Mouse (Mus musculus) intestine, postnatal 0 days (tissue): ENCODE data around the gene Slc26a9. TPM values are rescaled to one million over a fixed set of nuclear protein-coding genes. Genes with fewer than 3 reads are reported as not detected.
"Not testable (repeated sequence)": the region's sequence is repeated elsewhere in the genome, so short reads cannot be mapped to it uniquely, and the experiment has no call there.

Experiments used
- ATAC-seq: fragments of 200-750 bp; cut with Nextera tagmentation; 2 replicates; pipeline ENCODE4 v1.8.0; 2017; ENCODE audit warnings: mild to moderate bottlenecking, moderate TSS enrichment, moderate library complexity
- H3K27ac ChIP-seq: fragments of 300-500 bp; sonication (generic); 2 replicates; pipeline ENCODE4 v1.5.1; 2014; ENCODE audit warnings: mild to moderate bottlenecking, low read depth, low read length, moderate library complexity
- H3K27me3 ChIP-seq: fragments of 300-500 bp; sonication (generic); replicated peaks from 2 replicates; pipeline ENCODE4 v1.6.1; 2014; ENCODE audit warnings: low read length, mixed read lengths; ENCODE audit not compliant: control insufficient read depth, insufficient read depth
- H3K36me3 ChIP-seq: fragments of 300-500 bp; sonication (generic); 2 replicates; pipeline ENCODE4 v1.6.1; 2014; ENCODE audit warnings: mild to moderate bottlenecking, moderate library complexity; ENCODE audit not compliant: control insufficient read depth, insufficient read depth
- H3K4me1 ChIP-seq: fragments of 300-500 bp; sonication (generic); replicated peaks from 2 replicates; pipeline ENCODE4 v1.6.1; 2014; ENCODE audit warnings: antibody characterized with exemption, low read length, mixed read lengths; ENCODE audit not compliant: control insufficient read depth, insufficient read depth
- H3K4me2 ChIP-seq: fragments of 300-500 bp; sonication (generic); replicated peaks from 2 replicates; pipeline ENCODE4 v1.6.1; 2014; ENCODE audit warnings: low read depth, mild to moderate bottlenecking, moderate library complexity
- H3K4me3 ChIP-seq: fragments of 300-500 bp; sonication (generic); 2 replicates; pipeline ENCODE4 v1.5.1; 2014; ENCODE audit warnings: low read depth, low read length
- H3K9ac ChIP-seq: fragments of 300-500 bp; sonication (generic); 2 replicates; pipeline ENCODE4 v1.6.1; 2014; ENCODE audit warnings: mild to moderate bottlenecking, low read depth, low read length
- H3K9me3 ChIP-seq: fragments of 300-500 bp; sonication (generic); 2 replicates; pipeline ENCODE4 v1.6.1; 2016; ENCODE audit warnings: mixed run types; ENCODE audit not compliant: control insufficient read depth
- CTCF ChIP-seq: sonication (generic); IDR thresholded peaks from 2 replicates; pipeline ENCODE4 v1.5.1; 2016; ENCODE audit warnings: low read depth, mild to moderate bottlenecking, control low read depth, antibody characterized with exemption, moderate library complexity
- WGBS: fragments of 180-500 bp; shearing (Covaris S2); extraction: QIAGEN DNeasy Blood & Tissue Kit; methylation state at CpG from one replicate; pipeline ENCODE4 v1.1.7; 2014; 5-methylcytosine and 5-hydroxymethylcytosine counted together
- polyA plus RNA-seq: library from polyadenylated mRNA; unstranded; fragments of >200 nt; fragmentation: Nextera tagmentation; extraction: Ambion mirVana; gene quantifications from 2 replicates; pipeline ENCODE4 v1.2.1, GENCODE M21; 2015

Slc26a9 gene
- polyA plus RNA-seq, 1 experiment from 2014 or later: 0.03 TPM

DNA sequence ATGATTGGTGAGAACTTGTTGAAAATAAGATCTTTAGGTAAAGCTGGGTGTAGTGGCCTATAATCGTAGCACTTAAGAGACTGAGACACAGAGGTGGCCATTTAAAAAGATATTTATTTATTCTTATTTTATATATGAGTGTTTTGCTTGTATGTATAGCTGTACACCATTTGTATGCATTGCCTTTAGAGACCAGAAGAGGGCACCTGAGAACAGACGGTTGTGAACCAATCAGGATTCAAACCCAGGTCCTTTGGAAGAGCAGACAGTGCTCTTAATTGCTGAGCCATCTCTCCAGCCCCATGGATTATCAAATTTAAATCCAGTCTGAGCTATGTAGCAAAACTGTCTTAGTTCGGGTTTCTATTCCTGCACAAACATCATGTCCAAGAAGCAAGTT lies 70.4 kb downstream of the Slc26a9 start:
- peak; percentile 16; the same call in 1 of the 2 replicates for TF ChIP-seq CTCF
- WGBS: 92% methylated on average over 3 of the region's 3 CpGs

DNA sequence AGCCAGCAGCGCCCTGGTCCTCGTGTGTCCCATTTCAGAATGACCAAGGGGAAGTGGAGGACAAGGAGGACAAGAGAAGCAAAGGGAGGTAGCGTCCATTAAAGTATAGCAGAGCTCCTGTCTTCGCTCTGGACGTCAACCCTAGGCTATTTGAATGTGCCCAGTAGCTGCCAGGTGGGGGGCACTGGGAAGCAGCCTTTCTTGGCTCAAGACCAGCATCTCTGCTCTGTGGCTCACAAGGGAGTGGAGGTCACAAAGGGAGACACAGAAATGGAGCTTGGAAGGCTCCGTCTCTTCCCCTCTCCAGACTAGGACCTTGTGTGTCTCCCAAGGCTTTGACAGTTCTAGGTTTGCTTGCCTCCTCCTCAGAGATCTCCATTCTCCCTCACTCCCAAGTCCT lies 73.1 kb downstream of the Slc26a9 start:
- no peaks in the 10 kb centered on the region for H3K27me3 ChIP-seq
- no peak overlapping the region for H3K4me3 ChIP-seq
- no peaks in the 10 kb centered on the region for H3K4me1 ChIP-seq
- no peak overlapping the region for H3K4me2 ChIP-seq
- no peak for TF ChIP-seq CTCF
- H3K27ac ChIP-seq: no peak overlapping the region
- 89% methylated on average over 6 of the region's 6 CpGs for WGBS
- no peaks in the 10 kb centered on the region for H3K36me3 ChIP-seq
- ATAC-seq: no peak
- H3K9ac ChIP-seq: no peak overlapping the region
- H3K9me3 ChIP-seq: no peaks in the 10 kb centered on the region

More for the DNA sequence above, 70.4 kb downstream of the Slc26a9 start:
- no peak overlapping the region for H3K9ac ChIP-seq
- H3K36me3 ChIP-seq: no peaks in the 10 kb centered on the region
- H3K27ac ChIP-seq: no peak overlapping the region
- no peaks in the 10 kb centered on the region for H3K4me1 ChIP-seq
- ATAC-seq: no peak
- no peak overlapping the region for H3K4me2 ChIP-seq
- no peaks in the 10 kb centered on the region for H3K27me3 ChIP-seq
- H3K9me3 ChIP-seq: no peaks in the 10 kb centered on the region
- H3K4me3 ChIP-seq: no peak overlapping the region

DNA sequence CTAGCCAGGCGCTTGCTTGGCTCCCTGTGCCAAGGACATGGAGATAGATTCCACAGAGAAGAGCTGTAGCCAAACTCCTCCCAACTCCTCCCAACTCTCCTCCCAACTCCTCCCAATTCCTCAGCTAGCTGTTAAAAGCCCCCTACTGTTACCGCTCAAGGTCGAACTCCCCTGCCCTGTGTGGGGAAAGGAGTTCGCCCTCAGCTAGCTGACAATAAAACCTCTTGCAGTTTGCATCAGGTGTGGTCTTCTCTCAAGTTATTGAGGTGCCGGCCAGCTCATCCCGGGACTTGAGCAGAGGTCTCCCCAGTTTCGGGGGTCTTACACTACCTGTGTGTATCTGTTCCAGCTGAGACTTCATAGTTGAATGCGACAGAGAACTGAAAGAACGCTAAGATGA lies 76.5 kb downstream of the Slc26a9 start:
- not testable (repeated sequence) for ATAC-seq, H3K36me3 ChIP-seq, H3K27ac ChIP-seq, H3K9ac ChIP-seq, H3K4me1 ChIP-seq, H3K9me3 ChIP-seq, H3K4me3 ChIP-seq, H3K27me3 ChIP-seq, H3K4me2 ChIP-seq
- 78% methylated on average over 8 of the region's 9 CpGs for WGBS

DNA sequence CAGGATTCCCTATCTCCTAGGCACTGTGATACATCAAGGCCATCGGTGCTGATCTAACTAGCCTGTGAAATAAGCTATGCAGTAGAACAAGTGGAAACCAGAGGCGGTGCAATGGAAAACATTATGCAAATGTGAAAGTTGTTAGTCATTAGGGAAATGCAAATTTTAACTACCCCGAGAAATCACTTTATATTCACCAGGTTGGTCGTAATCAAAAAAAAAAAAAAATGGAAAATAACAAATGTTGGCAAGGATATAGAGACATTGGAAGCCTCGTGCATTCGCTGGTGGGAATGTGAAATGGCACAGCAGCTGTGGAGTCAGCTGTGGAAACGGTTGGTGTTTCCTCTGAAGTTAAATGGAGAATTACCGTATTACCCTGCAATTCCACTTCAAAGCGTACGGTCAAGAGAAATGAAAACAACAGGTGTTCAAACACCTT lies 77.1 kb downstream of the Slc26a9 start:
- 83% methylated on average over 10 of the region's 10 CpGs for WGBS
- no peak for ATAC-seq

More for the DNA sequence above, 77.1 kb downstream of the Slc26a9 start:
- H3K27ac ChIP-seq: no peak overlapping the region
- H3K4me3 ChIP-seq: no peak overlapping the region
- no peaks in the 10 kb centered on the region for H3K36me3 ChIP-seq
- no peaks in the 10 kb centered on the region for H3K9me3 ChIP-seq
- no peak overlapping the region for H3K4me2 ChIP-seq
- no peak for TF ChIP-seq CTCF
- no peaks in the 10 kb centered on the region for H3K27me3 ChIP-seq
- H3K9ac ChIP-seq: no peak overlapping the region
- no peaks in the 10 kb centered on the region for H3K4me1 ChIP-seq

Other genes with a start within 250 kb of the Slc26a9 start
- gene Srgap2, start 216.7 kb upstream of the Slc26a9 start, polyA plus RNA-seq: 3.1 and 5.4 TPM in 2 replicates
- 0.86 and 1.1 TPM in 2 replicates for gene Fam72a, start 216.1 kb upstream of the Slc26a9 start, polyA plus RNA-seq
- gene Avpr1b, start 144.8 kb upstream of the Slc26a9 start, polyA plus RNA-seq: 0.05 TPM in 1 of 2 replicates, not detected in the other
- gene Ctse, start 105.7 kb upstream of the Slc26a9 start, polyA plus RNA-seq: 5.5 and 16.5 TPM in 2 replicates
- gene Rab7b, start 55.3 kb upstream of the Slc26a9 start, polyA plus RNA-seq: 2.9 and 3.3 TPM in 2 replicates
- 17.3 and 19.8 TPM in 2 replicates for gene Pm20d1, start 53.4 kb downstream of the Slc26a9 start, polyA plus RNA-seq
- 3.5 and 3.8 TPM in 2 replicates for gene Slc41a1, start 83.5 kb downstream of the Slc26a9 start, polyA plus RNA-seq
- 16.2 and 19.1 TPM in 2 replicates for gene Rab29, start 123.2 kb downstream of the Slc26a9 start, polyA plus RNA-seq
- 25.9 and 30.4 TPM in 2 replicates for gene Nucks1, start 166.5 kb downstream of the Slc26a9 start, polyA plus RNA-seq
- gene Slc45a3, start 218.9 kb downstream of the Slc26a9 start, polyA plus RNA-seq: 2.5 and 2.7 TPM in 2 replicates